Mouse (Mus musculus): ENCODE results near the gene Csrnp1.
"Not testable (repeated sequence)": the region's sequence is repeated elsewhere in the genome, so short reads cannot be mapped to it uniquely, and the experiment has no call there.

The Csrnp1 gene

DNA sequence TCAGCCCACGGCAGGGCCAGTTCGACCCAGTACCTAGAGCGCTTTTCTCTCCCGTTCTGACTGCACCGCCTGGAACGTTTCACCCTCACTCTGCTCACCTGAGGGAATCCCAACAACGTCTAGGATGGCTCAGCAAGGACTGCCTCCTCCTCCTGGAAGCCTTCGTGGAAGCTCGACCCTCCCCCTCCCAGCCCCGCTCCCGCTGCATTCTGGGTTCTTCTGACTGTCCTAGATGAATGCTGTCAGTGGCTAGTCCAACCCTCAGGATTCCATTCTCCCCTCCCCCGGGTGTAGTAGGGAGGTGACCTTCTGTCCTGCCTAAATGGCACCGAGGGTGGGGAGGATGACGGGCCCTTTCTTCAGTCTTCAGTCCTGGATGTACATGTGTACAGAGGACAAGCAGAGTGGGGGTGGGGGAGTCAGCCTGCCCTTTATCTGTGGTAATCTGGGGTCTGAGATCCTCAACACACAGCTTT lies at the start of gene Csrnp1:
Csrnp1 (minus strand) TSS at position 123 of the 476 bp plus-strand sequence.
- peak; percentile 59 for DNase-seq

- no peak for DNase-seq
These were observed 48.3 kb upstream of the Csrnp1 start for GRCm38 (mm10) chr9:120032710-120033109.

DNA sequence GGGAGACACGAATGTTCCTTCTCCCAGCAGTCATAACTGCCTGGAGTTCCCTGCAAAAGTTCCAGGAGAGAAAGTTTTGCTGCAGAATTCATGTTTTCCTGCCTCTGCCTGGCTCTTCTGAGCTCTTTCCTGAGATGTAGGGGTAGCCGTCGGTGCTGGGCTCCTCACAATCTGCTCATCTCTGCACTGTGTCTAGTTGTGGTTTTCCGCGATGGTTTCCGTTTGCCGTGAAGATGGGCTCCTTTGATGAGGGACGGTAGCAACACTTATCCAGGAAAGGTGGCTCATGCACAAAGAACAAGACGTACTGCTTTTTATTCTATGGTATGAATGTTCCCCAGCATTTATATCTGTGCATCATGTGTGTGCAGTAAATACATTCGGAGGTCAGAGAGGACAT lies 46.0 kb upstream of the Csrnp1 start:
- no peak for DNase-seq

- DNase-seq: no peak
These were observed 45.4 kb upstream of the Csrnp1 start for GRCm38 (mm10) chr9:120029880-120030279.

DNA sequence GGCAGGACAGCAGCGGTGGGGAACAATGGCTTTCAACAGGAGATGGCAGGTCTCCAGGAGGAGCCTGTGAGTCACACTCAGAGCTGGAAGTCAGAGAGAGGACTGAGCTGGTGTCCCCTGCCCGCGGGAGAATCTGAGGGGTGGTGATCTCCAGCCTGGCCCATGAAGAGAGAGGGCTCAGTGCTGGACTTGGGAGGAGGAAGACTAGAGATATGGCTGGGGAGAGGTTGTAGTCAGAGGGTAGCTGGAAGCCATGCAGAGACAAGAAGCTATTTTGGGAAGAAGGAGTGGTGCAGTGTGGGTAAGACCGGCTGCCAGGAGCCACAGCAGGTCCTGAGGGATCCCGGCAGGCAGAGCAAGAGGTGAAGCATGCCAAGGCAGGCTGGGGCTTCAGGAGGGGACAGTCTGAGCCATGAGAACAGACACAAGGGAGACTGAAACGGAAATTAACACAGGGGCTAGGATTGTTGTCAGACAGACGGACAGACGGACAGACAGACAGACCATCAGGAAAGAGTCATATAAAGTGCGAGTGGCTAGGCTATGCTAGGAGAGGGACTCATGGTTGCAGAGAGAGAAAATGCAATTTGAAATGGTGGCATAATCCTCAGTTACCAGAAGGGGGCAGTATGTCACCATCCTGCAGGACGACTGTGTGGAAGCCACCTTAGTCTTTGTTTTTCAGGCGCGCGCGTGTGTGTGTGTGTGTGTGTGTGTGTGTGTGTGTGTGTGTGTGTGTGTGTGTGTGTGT lies 43.1 kb upstream of the Csrnp1 start:
- DNase-seq: peak; percentile 53

GRCm38 (mm10) chr9:120024625-120025024 lies 40.2 kb upstream of the Csrnp1 start:
- no peak for DNase-seq

GRCm38 (mm10) chr9:120024171-120024570 lies 39.7 kb upstream of the Csrnp1 start:
- no peak for DNase-seq

- no peak for DNase-seq
These were observed 38.8 kb upstream of the Csrnp1 start, which contains the start of gene Xirp1 for GRCm38 (mm10) chr9:120023086-120023811. Gene Xirp1, minus strand, starts transcription at chr9:120023598.

DNA sequence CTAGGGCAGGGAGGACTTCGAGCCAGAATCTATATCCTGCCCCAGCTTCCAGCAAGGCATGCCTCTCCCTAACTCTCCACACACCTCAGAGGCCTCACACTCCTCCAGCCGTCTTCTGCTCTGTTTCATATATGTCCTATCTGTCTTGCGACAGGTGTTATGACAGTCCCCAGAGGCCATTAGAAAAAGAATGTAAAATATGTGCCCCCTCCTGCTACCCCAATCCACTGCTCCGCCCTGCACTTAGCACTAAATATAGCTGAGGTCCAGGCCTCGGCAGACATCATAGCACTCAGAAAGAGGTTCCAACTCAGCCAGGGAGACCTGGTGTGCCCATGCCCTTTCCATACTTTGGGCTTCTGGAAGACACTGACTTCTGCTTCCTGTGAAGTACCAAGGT lies 36.7 kb upstream of the Csrnp1 start:
- DNase-seq: no peak

DNA sequence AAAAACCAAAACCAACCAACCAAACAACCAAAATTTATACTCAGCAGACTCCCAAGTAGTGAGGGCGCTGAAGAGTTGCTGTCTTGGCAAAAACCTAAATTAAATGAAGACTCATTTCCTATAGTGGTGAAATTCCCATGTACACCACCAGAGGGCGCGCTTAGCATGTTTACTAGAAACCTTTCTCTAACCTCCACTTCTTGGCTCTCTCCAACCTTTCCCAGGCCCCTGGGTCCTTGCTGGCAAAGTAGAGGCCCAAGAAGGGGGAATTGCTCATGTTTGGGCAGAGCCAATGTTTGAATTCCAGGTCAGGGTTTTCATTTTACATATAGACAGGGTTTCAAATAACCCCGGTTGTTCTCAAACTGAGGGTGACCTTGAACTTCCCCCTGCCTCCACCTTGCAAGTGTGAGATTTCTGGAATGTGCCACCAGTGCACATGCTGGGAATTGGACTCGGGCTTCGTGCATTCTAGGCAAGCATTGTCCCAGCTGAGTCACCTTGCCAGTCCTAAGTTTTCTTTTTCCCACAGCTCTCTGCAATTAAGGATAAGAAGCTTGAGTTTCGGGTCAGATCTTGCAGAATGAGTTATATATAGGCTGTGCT lies 35.9 kb upstream of the Csrnp1 start:
- DNase-seq: peak; percentile 87

- DNase-seq: no peak
These were observed 32.5 kb upstream of the Csrnp1 start for GRCm38 (mm10) chr9:120016956-120017355.

- DNase-seq: no peak
These were observed 30.4 kb upstream of the Csrnp1 start for GRCm38 (mm10) chr9:120014828-120015227.

DNA sequence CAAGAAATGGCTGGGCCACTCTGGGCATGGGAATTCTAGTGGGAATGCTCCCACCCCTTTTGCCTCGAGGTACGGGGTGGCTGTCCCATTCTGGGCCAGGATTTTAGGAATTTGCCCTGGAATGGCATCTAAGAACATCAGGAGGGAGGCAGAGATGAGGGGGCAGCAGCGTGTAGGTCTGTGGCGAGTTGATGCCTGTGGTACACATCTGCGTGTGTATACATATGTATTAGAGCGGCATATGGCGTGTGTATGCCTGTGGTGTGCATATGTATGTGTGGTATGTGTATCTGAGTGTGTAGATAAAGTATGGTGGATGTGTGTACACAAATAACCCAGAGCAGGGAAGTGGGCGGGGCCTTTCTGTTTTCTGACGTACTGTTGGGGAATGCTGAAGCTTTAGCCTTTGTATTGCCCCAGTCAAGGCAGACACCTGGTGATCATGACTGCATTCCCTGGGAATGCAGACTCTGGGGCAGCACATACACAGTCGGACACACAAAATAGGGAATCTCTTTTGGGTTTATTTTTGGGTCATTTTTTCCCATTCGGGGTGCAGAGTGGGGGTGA lies 28.9 kb upstream of the Csrnp1 start:
- DNase-seq: no peak

DNA sequence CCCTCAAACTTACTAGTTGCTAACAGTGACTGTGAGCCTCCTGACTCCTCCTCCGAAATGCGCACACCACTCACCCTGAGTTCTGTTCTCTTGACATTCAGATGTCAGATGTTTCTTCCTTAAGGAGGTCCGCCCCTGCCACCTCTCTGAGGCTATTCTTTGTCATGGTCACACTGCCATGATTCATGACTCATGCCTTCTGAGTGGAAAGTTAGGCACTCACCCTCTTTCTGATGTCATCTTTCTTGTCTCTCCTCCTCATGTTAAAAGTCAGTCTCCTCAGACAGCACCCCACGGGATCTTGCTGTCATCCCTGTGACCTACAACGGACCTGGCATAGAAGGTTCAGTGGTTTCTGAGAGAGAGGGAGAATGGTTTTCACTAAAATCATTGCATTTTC lies 28.3 kb upstream of the Csrnp1 start:
- DNase-seq: no peak

DNA sequence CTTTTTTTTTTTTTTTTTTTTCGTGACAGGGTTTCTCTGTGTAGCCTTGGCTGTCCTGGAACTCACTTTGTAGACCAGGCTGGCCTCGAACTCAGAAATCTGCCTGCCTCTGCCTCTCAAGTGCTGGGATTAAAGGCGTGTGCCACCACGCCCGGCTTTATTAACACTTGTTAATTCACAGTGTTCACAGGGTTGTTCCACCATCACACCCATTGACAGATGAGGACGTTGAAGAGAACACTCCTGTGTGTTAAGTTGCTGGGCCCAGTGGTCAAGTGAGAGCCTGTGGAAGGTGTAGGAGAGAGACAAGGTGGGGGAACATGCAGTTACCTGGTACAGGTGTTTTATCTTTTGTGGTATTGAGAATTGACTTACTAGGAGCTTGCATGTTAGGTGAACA lies 27.7 kb upstream of the Csrnp1 start:
- not testable (repeated sequence) for DNase-seq

DNA sequence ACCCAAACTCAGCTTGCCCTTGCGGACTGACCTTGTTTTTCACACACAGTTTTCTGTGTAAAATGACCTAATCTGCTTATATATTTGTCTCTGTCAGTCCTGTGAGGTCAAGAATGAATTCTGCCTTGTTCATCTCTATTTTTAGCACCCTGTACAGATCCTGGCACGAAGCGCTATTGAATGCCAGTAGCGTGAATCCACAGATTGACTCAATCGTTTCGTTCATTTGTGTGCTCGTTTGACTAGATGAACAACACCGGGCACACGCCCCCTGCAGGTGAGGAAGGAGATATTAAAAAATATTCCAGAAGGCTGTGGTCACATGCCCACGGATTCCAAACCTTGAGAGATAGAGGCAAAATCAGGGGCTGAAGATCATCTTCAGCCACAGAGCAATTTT lies 27.1 kb upstream of the Csrnp1 start:
- peak; percentile 81 for DNase-seq

DNA sequence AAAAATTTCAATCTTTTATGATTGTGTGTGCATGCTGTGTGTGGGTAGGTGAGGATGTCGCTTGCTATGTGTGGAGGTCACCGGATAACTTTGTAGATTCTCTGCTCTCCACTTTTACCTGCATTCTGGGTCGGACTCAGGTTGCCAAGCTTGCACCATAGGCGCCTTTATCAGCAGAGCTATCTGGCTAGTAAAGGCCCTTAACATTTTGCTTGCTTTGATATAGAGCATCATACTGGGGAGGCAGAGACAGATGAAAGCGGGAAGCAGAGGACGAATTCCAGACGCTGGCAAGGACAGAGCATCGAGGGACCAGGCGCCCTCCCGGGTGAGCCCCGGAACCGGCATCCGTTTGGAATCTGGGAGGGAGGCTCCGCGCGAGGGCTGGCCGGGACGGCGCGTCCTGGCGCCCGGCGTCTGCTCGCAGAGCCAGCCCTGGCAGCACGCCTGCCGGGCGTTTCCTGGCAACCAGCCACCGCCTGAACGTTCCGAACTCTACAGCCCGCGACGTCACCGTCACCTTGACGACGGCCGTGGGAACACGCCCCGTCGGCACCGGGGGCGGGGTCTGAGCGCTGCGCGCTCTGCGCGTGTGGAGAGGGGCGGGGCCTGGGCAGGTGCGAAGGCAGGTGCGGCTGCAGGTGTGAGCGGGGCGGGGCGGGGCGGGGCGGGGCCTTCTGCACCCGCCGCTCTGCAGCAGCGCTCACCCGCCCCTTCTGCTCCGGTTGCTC lies 26.5 kb upstream of the Csrnp1 start:
- DNase-seq: peak; percentile 99

GRCm38 (mm10) chr9:120009871-120010270 lies 25.4 kb upstream of the Csrnp1 start:
- DNase-seq: no peak

DNA sequence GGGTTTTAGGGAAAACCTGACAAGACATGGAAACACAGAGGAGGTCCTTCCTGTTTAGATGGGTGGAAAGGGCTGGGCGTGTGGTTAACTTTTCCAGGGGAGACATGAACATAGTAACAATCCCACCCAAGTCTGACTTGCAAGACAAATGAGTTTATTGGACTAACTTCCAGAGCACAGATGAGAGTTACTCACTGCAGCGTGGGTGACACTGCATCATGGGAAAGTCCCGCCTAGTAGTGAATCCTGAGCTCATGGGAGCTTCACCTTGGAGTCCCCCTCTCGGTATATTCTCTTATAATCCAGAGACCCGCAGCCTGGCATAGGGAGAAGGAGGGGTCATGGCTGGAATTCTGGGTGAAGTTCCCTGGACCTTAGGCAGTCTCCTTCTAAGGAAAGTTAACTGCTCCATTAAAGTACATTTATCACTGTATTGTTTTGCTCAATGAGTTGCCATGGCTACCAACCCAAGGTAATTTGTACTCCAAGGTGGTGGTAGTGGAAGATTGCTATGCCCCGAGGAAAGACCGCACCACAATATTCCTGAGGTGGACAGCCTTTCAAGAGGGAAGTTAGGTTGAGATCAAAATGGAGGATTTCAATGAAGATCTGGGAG lies 24.9 kb upstream of the Csrnp1 start:
- DNase-seq: no peak

DNA sequence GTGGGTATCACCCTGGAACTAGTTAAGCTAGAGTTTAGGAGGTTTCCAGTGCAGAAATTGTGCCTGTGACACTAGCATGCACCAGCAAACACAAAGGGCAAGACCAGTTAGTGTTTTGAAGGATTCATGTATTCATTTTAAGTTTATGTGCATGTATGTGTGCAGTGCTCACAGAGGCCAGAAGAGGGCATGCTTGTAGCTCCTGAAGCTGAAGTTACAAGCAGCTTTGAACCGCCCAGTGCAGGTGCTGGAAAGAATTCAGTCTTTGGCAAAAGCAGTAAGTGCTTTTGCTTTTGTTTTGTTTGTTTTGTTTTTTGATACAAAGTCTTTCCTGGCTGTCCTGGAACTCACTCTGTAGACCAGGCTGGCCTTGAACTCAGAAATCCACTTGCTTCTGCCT lies 23.4 kb upstream of the Csrnp1 start:
- DNase-seq: no peak

DNA sequence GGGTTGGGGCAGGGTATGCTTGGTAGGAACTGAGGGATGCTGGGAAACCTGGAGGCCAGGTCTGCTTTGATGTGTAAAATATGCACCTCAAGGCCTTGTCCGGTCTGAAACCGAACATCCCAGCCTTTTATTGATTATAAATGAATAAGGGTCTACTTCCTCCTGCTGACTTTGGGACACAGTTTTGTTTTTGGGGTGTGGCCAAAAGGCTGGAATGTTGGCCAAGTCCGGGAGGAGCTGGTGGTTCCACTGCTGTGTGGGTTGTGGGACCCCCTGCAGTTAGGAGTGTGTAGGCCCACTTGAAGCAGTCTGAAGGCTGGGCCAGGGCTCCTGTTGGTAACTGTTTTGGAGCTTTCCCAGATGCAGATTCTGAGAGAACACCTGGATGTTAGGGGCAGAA lies 21.5 kb upstream of the Csrnp1 start:
- no peak for DNase-seq

- no peak for DNase-seq
These were observed 18.4 kb upstream of the Csrnp1 start for GRCm38 (mm10) chr9:120002893-120003292.
